16 mouse cellular contexts compared by ENCODE assay signal in genomic region chrX:71649993-71650392, GRCm38 (mm10). TPM values are rescaled to one million over a fixed set of nuclear protein-coding genes. Genes with fewer than 3 reads are reported as not detected.
DNase-seq lines count a peak whose midpoint lies in the region; ATAC-seq lines count a peak whose summit lies in the region.
"Had no signal": no experiment of that assay in that cellular context is flagged by ENCODE, and none has a peak within 500 bp of the region (broad histone marks: within the 10 kb centered on the region; RNA-seq: fewer than 3 reads in every experiment).

No protein-coding gene starts in this region.

- H3K4me3 ChIP-seq in embryonic facial prominence, embryonic 14.5 days (ENCODE audit: low read depth, low read length): no peak overlapping the region
- H3K4me3 ChIP-seq in embryonic facial prominence, embryonic 10.5 days: no peak overlapping the region
- H3K4me3 ChIP-seq in hindbrain, embryonic 15.5 days: no peak overlapping the region
- H3K4me3 ChIP-seq in heart, embryonic 12.5 days: no peak overlapping the region
- H3K4me3 ChIP-seq: kidney, embryonic 15.5 days had no signal

- no peak overlapping the region for H3K4me2 ChIP-seq in embryonic facial prominence, embryonic 14.5 days (ENCODE audit: low read depth, low read length)
- H3K4me2 ChIP-seq in hindbrain, embryonic 15.5 days: no peak overlapping the region
- no peak overlapping the region for H3K4me2 ChIP-seq in heart, embryonic 12.5 days
- H3K4me2 ChIP-seq: kidney, embryonic 15.5 days; liver, embryonic 11.5 days had no signal

- H3K4me1 ChIP-seq in embryonic facial prominence, embryonic 14.5 days (ENCODE audit: control insufficient read depth, insufficient read depth, low read length): no peaks in the 10 kb centered on the region
- no peaks in the 10 kb centered on the region for H3K4me1 ChIP-seq in embryonic facial prominence, embryonic 10.5 days
- H3K4me1 ChIP-seq in hindbrain, embryonic 15.5 days (replicated peaks): 0 out of 2 replicates have a peak, but pooled peaks cover 5% of the 10 kb centered on the region
- H3K4me1 ChIP-seq in heart, embryonic 12.5 days (replicated peaks): no peaks in the 10 kb centered on the region
- H3K4me1 ChIP-seq: kidney, embryonic 15.5 days had no signal

- peak; percentile 4 for DNase-seq in embryonic facial prominence, embryonic 14.5 days (ENCODE audit: low spot score)
- DNase-seq in embryonic facial prominence, embryonic 10.5 days (ENCODE audit: low spot score): no peak
- DNase-seq in left cerebral cortex, postnatal 4 days: peak; percentile 49
- DNase-seq in left cerebral cortex, adult 18-20 months (ENCODE audit: low spot score in 2 of 2): no peak
- peak; percentile 36 for DNase-seq in Muller cell, postnatal 12 days (ENCODE audit: inconsistent ontology term)
- DNase-seq in gastrocnemius, postnatal 14 days: no peak
- DNase-seq: gastrocnemius, postnatal 36 days; heart, postnatal 10 days; lung, adult 2 months; lung, postnatal 36 days; thymus, postnatal 25 days had no signal

- no peaks in the 10 kb centered on the region for H3K27me3 ChIP-seq in embryonic facial prominence, embryonic 14.5 days (replicated peaks; ENCODE audit: control insufficient read depth, insufficient read depth, low read length)
- H3K27me3 ChIP-seq in embryonic facial prominence, embryonic 10.5 days (replicated peaks; ENCODE audit: low read depth, poor library complexity, severe bottlenecking): peaks cover 23% of the 10 kb centered on the region; the same call in 1 of the 2 replicates
- no peaks in the 10 kb centered on the region for H3K27me3 ChIP-seq in hindbrain, embryonic 15.5 days
- peaks cover 10% of the 10 kb centered on the region for H3K27me3 ChIP-seq in heart, embryonic 12.5 days (replicated peaks)

- no peak overlapping the region for H3K27ac ChIP-seq in embryonic facial prominence, embryonic 14.5 days (replicated peaks; ENCODE audit: low read depth, low read length)
- H3K27ac ChIP-seq in embryonic facial prominence, embryonic 10.5 days (replicated peaks): no peak overlapping the region
- no peak overlapping the region for H3K27ac ChIP-seq in hindbrain, embryonic 15.5 days (replicated peaks)
- no peak overlapping the region for H3K27ac ChIP-seq in heart, embryonic 12.5 days (ENCODE audit: poor library complexity, severe bottlenecking)
- H3K27ac ChIP-seq: kidney, embryonic 15.5 days had no signal

- 37% methylated on average over 8 of the region's 8 CpGs for WGBS in embryonic facial prominence, embryonic 14.5 days
- WGBS in embryonic facial prominence, embryonic 10.5 days: 36% methylated on average over 8 of the region's 8 CpGs
- 32% methylated on average over 8 of the region's 8 CpGs for WGBS in hindbrain, embryonic 15.5 days
- 45% methylated on average over 8 of the region's 8 CpGs for WGBS in heart, embryonic 12.5 days

- H3K36me3 ChIP-seq in embryonic facial prominence, embryonic 14.5 days (ENCODE audit: control insufficient read depth, insufficient read depth, low read length): no peaks in the 10 kb centered on the region
- no peaks in the 10 kb centered on the region for H3K36me3 ChIP-seq in embryonic facial prominence, embryonic 10.5 days (replicated peaks)
- no peaks in the 10 kb centered on the region for H3K36me3 ChIP-seq in hindbrain, embryonic 15.5 days
- no peaks in the 10 kb centered on the region for H3K36me3 ChIP-seq in heart, embryonic 12.5 days
- H3K36me3 ChIP-seq: kidney, embryonic 15.5 days had no signal

- ATAC-seq in embryonic facial prominence, embryonic 14.5 days (ENCODE audit: low read depth): no peak
- ATAC-seq in hindbrain, embryonic 15.5 days (ENCODE audit: low FRiP score, low read depth): peak; percentile 57; the same call in 1 of the 2 replicates
- no peak for ATAC-seq in heart, embryonic 12.5 days (ENCODE audit: insufficient number of reproducible peaks, low FRiP score)

- no peaks in the 10 kb centered on the region for H3K9me3 ChIP-seq in embryonic facial prominence, embryonic 14.5 days (ENCODE audit: control insufficient read depth, low read length)
- H3K9me3 ChIP-seq in embryonic facial prominence, embryonic 10.5 days: no peaks in the 10 kb centered on the region
- no peaks in the 10 kb centered on the region for H3K9me3 ChIP-seq in hindbrain, embryonic 15.5 days
- H3K9me3 ChIP-seq in heart, embryonic 12.5 days (replicated peaks): no peaks in the 10 kb centered on the region
- H3K9me3 ChIP-seq: kidney, embryonic 15.5 days had no signal

- intact Hi-C loops in left cerebral cortex, postnatal 4 days (cut with DNase I): loop anchor here (5.0 kb wide), 2 partner anchors 1167 to 1252 kb away; no protein-coding TSS in a partner anchor
- intact Hi-C loops in gastrocnemius, postnatal 14 days (cut with DNase I; ENCODE audit: low total_unique reads): loop anchor here (5.0 kb wide), 2 partner anchors 297 to 307 kb away; no protein-coding TSS in a partner anchor

- no peak overlapping the region for H3K9ac ChIP-seq in embryonic facial prominence, embryonic 14.5 days (ENCODE audit: low read depth, low read length)
- H3K9ac ChIP-seq in hindbrain, embryonic 15.5 days: no peak overlapping the region
- no peak overlapping the region for H3K9ac ChIP-seq in heart, embryonic 12.5 days
- H3K9ac ChIP-seq: kidney, embryonic 15.5 days had no signal

RNA-seq across cellular contexts. Expression of gene Gpr50, which starts 13.5 kb away (rescaled TPM):
- 1.6 and 1.9 TPM in 2 replicates for polyA plus RNA-seq in embryonic facial prominence, embryonic 14.5 days (2014; fragmentation: Nextera tagmentation; extraction: Ambion mirVana)
- polyA plus RNA-seq in embryonic facial prominence, embryonic 10.5 days (2016; fragmentation: Nextera tagmentation; extraction: Ambion mirVana): 23.0 and 23.7 TPM in 2 replicates
- total RNA-seq in left cerebral cortex, postnatal 4 days (2021): 1 to 10 TPM in 1 of 2 experiments, under 1 TPM in 1; 0.80 to 1.4 TPM
- total RNA-seq in left cerebral cortex, adult 18-20 months (2021): under 1 TPM; 0.46 to 0.49 TPM
- 2.3 and 2.7 TPM in 2 replicates for polyA plus RNA-seq in hindbrain, embryonic 15.5 days (2015; fragmentation: Nextera tagmentation; extraction: Ambion mirVana)
- 1 to 10 TPM; 1.8 to 3.1 TPM for total RNA-seq in gastrocnemius, postnatal 14 days (2021)
- polyA plus RNA-seq in heart, embryonic 12.5 days (2016; fragmentation: Nextera tagmentation; extraction: Ambion mirVana): 1.3 and 1.5 TPM in 2 replicates
- total RNA-seq: heart, postnatal 10 days; layer of hippocampus, postnatal 25 days had no signal

Comparison
In these comparisons a context has a peak if more than half of its experiments do, and no peak if none do; other contexts are left out.
1. DNase-seq: peak in embryonic facial prominence, embryonic 14.5 days (single experiment), left cerebral cortex, postnatal 4 days (single experiment) and Muller cell, postnatal 12 days (single experiment); none in embryonic facial prominence, embryonic 10.5 days (single experiment), left cerebral cortex, adult 18-20 months (0 of 2) and gastrocnemius, postnatal 14 days (single experiment).